Mouse (Mus musculus) frontal cortex, adult 2 months (tissue): ENCODE measurements at regions not wholly inside any gene's neighbourhood (a gene's known extent, or its start where the extent isn't known, plus 50 kb on each side); places are given as distances from the start of the nearest gene placed in this dataset.
A peak's percentile ranks its signal among the peaks of the same experiment; 100 is the strongest.

Experiments
- DNase-seq, 2 experiments: peaks; one replicate each; pipeline ENCODE4 v3.0.0; 2022; ENCODE audit warnings: low spot score in 1 of 2; ENCODE audit errors: extremely low spot score in 1 of 2

DNA sequence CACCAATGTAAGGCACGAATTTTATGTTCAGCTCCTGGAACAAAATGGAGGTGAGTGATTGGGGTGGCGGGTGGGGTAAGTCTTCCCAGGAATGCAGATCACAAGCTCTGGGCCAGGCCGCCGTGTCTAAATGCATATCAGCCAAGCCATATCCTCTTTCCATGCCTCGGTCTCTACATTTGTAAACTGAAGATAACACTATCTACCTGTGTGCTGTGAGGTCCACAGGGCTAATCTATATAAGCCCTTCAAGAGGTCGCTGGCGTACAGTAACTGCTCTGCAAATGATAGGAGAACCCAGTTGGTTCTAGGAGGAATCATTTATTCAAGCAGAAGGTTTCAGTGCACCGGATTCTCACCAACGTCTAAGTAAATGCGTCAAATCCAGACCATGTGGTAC lies 92.4 kb upstream of the Six2 start:
- no peak for DNase-seq

DNA sequence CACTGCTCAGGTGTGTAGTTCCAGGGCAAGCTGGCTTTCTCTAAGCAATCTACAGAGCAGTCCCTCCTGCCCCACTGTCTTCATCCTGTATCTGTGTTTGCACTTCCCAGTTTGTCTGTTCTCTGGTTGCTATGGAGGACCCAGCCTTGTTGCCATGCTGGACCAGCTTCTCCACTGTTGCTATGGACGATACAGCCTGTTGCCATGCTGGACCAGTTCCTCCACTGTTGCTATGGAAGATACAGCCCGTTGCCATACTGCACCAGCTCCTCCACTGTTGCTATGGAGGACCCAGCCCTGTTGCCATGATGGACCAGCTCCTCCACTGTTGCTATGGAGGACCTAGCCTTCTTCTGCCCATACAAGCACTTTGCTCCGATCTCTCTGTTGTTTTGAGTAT lies 88.8 kb upstream of the Six2 start:
- peak; percentile 9 to 27 for DNase-seq

DNA sequence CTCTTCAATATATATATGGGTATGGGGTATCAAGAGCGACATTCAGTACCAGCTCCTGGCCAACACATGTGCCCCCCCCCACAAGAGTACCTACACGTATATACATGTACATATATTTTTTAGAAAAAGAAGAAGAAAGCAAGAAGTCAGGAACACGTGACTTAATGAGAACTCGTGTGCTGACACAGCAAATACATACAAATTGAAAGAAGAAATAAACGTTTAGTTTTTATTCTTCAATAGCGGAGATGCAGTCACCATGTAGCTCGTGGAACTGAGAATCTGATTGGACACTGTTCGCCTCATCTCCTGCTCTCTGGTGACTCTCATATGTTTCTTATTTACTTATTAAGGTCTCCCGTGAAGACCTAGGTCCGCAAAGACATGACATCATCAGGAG lies 80.3 kb upstream of the Six2 start:
- DNase-seq, result no peak

DNA sequence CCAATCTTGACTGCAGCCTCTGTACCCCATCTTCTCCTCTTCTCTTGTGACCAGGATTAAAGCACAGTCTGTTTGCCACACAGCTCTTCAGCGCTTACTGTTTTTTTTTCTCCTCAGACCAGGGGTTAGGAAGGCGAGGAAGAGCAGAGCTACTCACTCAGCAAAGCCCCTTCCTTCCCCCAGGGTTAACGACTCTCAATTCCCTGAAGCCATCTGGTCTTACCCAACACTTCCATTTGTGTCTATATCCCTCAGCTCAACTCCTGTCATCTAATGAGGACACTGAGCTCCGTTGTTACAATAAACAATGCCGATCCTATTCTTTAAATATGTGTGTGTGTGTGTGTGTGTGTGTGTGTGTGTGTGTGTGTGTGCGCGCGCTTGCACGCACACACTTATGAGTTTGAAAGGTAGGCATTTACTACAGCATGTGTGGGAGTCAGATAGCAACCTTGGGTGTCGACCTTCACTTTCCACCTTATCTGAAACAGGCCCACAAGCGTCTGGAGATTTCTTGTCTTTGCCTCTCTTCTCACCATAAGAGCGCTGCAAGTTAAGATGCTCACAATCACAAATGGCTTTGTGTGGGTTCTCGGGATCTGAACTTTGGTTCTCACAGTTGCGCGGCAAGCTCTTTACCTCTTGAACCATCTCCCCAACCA lies 79.3 kb upstream of the Six2 start:
- no peak for DNase-seq

DNA sequence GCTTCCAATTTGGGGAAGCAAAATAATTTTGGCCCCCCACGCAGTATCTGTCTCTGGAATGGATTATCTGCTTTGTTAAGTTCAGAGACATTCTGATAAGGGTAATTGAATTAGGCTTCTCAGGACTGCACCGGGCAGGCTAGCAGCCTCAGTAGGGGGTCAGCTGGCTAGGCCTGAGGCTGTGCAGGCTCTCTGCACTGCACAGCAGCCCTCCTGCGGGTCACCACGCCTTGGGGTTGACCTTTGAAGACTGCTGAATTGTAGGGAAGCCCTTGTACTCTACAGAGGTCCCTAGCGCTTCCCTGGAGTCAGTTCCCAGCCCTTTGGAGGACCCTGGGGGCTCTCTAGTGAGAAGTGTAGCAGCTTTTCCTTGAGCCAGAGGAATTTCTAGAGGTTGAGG lies 78.5 kb upstream of the Six2 start:
- no peak for DNase-seq

DNA sequence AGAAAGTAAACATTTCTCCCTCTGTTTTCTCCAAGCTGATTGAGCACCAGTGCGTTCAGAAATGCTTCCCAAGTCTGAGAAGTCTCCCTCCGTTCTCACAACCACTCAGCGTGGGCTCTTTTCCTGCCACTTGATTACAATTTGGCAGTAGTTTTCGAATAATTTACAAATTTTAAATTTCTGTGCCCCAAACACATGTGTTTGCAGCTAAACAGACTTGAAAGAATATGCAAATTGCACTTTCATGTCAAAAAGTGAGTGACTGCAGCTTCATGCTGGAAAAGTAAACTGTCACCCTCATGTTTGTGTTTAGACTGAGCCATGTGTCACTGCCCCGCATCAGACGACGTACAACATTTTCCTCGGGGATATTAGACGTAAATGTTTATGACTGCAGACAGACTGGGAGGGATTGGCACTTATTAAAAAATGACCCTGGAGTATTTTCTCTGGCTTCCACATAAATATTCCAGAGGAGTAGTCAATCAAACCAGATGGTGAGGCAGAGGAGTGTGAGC lies 70.6 kb upstream of the Six2 start:
- DNase-seq, result peak in 1 of 2 experiments; percentile 1

DNA sequence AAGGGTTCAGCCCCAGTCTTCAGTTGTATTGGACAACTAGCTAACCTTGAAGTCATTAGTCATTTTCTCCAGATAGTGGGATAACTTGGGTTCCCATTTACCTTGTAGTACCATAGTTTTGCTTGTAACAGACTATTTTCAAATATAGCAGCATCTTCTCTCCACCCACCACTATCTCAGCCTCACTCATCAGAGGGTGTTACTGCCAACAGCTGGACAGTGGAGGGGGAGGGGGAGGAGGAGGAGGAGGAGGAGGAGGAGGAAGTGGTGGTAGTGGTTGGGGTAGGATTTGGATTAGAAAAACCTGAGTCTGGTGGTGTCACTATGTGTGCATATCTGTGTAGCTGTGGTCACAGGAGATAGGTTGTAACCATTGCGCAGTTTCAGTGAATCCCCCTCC lies 69.6 kb upstream of the Six2 start:
- no peak for DNase-seq

DNA sequence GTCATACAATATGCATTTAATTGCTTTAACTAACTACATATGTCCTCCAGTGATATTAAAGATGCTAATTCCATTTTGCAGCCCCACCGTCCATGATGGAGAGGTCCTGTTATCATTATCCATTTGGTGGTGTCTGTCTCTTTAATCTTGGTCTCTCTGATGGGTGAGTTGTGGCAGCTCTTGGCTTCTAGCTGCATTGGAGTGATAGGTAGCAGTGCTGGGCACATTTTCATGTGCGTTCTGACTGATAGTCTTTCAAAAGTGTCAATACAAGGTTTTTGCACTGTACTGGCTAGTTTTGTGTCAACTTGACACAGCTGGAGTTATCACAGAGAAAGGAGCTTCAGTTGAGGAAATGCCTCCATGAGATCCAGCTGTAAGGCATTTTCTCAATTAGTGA lies 67.5 kb upstream of the Six2 start:
- DNase-seq, result no peak

DNA sequence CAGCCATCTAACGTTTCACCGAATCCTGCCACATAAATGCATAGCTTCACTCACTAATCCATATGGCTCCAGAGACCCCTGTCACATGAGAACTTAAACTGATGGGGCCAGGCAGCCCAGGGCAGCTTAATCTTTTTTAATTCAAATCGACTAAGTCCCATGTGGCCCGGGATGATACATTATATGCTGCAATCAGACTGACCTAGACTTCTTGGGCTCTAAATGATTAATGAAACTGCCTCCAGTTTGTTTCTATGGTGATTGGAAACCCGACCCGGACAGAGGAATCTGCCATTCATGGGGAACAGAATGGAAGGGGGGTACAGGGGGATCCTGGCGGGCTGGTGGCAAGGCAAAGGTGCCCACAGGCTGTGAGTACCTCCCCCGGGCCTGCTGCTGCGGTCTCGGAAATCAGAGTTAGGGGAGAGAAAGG lies 60.6 kb upstream of the Six2 start:
- DNase-seq, result no peak

DNA sequence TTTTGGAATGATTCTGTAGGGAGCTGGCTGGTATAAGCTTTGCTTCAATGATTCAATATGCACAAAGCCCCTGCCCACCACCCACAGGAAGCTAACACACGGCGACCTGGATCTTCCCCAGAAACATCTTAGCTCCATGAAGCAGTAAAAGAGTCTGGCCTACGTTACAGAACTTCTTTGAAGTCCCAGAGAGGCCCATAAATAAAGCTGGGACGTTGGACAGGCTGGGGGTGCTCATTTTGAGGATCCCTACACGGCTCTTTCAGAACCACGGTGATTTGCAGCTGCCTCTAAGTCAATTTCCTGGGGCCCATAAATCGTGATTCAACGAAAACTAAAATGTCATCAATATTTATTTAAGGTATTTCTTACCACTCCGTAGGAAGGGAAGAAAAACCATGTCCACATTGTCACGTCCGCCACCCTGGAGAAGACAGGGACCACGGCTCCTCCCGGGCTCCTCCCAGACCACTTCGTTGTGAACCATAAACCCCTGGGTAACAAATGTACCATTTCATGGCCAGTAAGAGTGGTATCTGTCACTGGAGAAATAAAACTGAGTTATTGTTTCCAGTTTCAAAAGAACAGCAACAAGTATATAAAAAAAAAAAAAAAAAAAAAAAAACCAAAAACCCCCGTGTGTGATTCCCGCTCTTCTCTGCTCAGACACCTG lies 60.0 kb upstream of the Six2 start:
- no peak for DNase-seq
